Mouse (Mus musculus) erythroblast, embryonic 14.5 days (primary cell): ENCODE results near the gene Olfr1129.
"Not testable (repeated sequence)": the region's sequence is repeated elsewhere in the genome, so short reads cannot be mapped to it uniquely, and the experiment has no call there.

Experiments used
- GATA1 ChIP-seq: IDR thresholded peaks from 2 replicates; pipeline ENCODE4 v1.6.1; 2012; ENCODE audit warnings: low read length, inconsistent platforms, mixed read lengths
- TAL1 ChIP-seq: IDR thresholded peaks from 3 replicates; pipeline ENCODE4 v1.6.1; 2012; ENCODE audit warnings: low read length, inconsistent platforms, mixed read lengths

- not testable (repeated sequence) for TF ChIP-seq TAL1, GATA1
Measured at GRCm38 (mm10) chr2:87605912-87606311, 32.2 kb downstream of the Olfr1129 start, which contains the start of gene Olfr1130.
